Mouse (Mus musculus): ENCODE measurements around the gene Taf13.
A peak's percentile ranks its signal among the peaks of the same experiment; 100 is the strongest.

Taf13 gene

DNA sequence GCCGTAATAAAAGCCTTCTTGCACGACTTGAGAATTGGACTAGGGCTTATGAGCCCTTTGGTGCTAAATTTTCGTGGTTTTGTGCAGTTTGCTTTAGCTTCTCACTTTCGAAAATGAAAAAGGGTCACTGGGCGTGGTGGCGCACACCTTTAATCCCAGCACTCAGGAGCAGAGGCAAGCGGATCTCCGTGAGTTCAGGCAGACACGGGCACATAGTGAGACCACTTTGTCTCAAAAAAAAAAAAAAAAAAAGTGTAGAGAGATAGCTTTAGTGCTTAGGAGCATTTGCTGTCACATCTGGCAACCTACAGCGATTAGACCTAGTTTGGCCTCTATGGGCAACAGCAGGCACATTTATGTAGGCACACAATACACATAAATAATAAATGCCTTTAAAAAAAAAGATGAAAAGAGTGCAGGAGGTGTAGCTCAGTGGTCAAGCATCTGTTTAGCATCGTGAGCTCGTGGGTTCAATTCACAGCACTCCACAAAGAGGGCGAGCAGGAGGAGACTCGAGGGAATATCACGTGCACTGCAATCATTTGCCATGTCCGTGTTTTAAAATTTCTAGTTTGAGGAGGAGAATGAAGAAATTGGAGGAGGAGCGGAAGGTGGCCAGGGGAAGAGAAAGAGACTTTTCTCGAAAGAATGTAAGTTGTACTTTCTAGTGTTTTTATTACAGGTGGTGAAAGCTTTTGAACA, 962 bp downstream of the Taf13 start:
- no peak for DNase-seq (ENCODE audit: low read depth, low spot score)

GRCm38 (mm10) chr3:108574018-108574417, 2.5 kb downstream of the Taf13 start:
- no peak for DNase-seq (ENCODE audit: low read depth, low spot score)

GRCm38 (mm10) chr3:108584580-108584979, 13.1 kb downstream of the Taf13 start:
- DNase-seq (ENCODE audit: low read depth, low spot score) = no peak

GRCm38 (mm10) chr3:108588446-108588845, 16.9 kb downstream of the Taf13 start:
- DNase-seq (ENCODE audit: low read depth, low spot score) = peak; percentile 65

DNA sequence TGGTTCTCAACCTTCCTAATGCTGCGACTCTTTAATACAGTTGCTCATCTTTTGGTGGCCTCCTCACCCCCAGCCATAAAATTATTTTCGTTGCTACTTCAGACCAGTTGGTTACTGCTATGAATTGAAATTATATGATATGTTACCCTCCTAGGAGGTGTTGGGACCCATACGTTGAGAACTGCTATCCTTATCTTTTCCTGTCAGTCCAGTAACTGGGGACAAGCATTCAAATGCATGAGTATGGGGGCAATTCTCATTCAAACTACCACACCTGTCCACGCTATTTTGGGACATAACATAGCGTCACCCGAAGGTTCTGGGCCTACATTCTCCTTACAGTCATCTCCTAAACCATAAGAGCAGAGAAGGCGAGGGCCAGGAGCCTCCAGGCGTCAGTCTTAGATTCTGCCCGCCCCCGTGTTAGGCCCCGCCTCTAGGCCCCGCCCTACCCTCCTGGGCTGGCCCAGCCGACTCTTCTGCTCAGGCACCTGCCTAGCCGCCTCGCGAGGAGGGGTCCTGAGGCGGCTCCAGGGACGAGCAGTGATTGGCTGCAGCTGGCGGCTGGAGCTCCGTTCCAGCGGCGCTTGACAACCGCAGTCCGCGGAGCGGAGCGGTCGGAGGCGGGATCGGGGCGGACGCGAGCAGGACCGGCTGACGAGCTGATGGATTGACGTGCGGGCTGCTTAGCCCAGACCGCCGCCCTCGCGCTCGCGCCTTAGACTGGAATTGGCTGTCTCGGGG, 19.5 kb downstream of the Taf13 start, which contains the start of gene Wdr47:
Gene Wdr47, plus strand, starts transcription at position 494 of the 744 bp plus-strand sequence.
- peak; percentile 99 for DNase-seq (ENCODE audit: low read depth, low spot score)

- DNase-seq (ENCODE audit: low read depth, low spot score) = no peak
Measured at GRCm38 (mm10) chr3:108591530-108592522, 20.3 kb downstream of the Taf13 start.

DNA sequence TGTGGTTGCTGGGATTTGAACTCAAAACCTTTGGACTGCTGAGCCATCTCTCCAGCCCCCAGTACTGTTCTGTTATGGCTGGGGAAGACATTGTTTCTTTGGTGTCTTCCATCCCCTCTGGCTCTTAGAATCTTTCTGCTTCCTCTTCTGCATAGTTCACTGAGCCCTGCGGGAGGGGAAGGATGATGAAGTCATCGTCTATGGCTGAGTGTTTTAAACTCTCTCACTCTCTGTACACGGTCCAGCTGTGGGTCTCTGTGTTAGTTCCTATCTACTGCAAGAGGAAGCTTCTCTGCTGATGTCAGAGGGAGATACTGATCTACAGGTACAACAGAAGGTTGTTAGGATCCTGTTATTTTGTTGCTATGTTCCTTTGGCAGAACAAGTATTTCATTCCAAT, 37.4 kb downstream of the Taf13 start:
- no peak for DNase-seq (ENCODE audit: low read depth, low spot score)

Measured in ZHBTc4 (cell line).